Mouse (Mus musculus): ENCODE data around the gene Clstn2. TPM values are rescaled to one million over a fixed set of nuclear protein-coding genes. Genes with fewer than 3 reads are reported as not detected.

Gene Clstn2
- polyA plus RNA-seq, 1 experiment = 37.9 TPM

DNA sequence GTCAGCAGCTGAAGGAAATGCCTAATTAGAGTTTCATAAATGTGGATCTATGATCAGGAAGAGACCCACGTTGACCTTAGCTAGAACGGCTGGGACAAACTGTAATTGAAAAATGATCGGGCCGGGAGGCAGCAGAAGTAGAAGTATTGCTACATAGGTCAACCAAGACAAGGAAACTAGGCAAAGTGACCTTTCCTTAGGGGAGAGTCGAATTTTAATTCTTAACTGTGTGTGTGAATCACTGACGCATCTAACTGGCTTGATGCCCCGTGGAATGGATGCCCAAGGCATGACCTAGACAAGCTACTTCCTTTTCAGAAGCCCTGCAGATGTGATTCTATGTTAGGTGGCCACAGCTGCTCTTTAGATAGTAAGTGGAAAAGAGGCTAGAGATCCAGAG is 546.2 kb downstream of the Clstn2 start:
- TF ChIP-seq POLR2A (IDR thresholded peaks at IDR 0.05; ENCODE audit: borderline replicate concordance, insufficient read depth, low read length) (no peak), CTCF (IDR thresholded peaks at IDR 0.05; ENCODE audit: borderline replicate concordance, insufficient read depth, low read depth, low read length) (no peak)
- peaks cover 5% of the 10 kb centered on the region for H3K4me1 ChIP-seq (ENCODE audit: control insufficient read depth, insufficient read depth, low read length)

DNA sequence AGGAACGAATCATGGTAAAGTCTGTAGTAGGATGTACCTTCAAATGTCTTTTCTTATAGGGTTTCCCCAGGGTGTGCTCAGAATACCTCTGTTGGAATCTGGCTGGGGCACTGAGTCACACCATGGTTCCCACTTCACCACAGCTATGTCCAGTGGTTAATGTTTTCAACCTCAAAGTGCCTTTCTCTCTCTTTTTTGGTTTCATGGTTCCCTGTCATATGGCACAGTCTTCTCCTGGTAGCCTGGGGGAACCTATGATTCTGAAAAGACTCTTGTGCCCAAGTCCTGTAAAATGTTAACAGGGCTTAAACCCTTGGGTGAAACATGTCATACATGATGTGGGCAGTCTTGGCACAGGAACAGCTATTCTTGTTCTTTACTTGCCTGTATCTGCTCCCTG is 551.8 kb downstream of the Clstn2 start:
- H3K27me3 ChIP-seq (ENCODE audit: control insufficient read depth, insufficient read depth, low read length) = no peaks in the 10 kb centered on the region; the same call in 1 of the 2 replicates
- DNase-seq = no peak
- no peak overlapping the region for H3K4me3 ChIP-seq (replicated peaks; ENCODE audit: insufficient read depth, low read depth, low read length)
- TF ChIP-seq POLR2A (IDR thresholded peaks at IDR 0.05; ENCODE audit: borderline replicate concordance, insufficient read depth, low read length) = no peak
- no peak for TF ChIP-seq CTCF (IDR thresholded peaks at IDR 0.05; ENCODE audit: borderline replicate concordance, insufficient read depth, low read depth, low read length)
- H3K4me1 ChIP-seq (ENCODE audit: control insufficient read depth, insufficient read depth, low read length) = no peaks in the 10 kb centered on the region
- H3K27ac ChIP-seq (ENCODE audit: insufficient read depth, low read length) = no peak overlapping the region
- 31% methylated on average over 1 of the region's 1 CpGs for WGBS

More for the DNA sequence above, 546.2 kb downstream of the Clstn2 start:
- no peak overlapping the region for H3K4me3 ChIP-seq (replicated peaks; ENCODE audit: insufficient read depth, low read depth, low read length)
- DNase-seq = no peak
- H3K27me3 ChIP-seq (ENCODE audit: control insufficient read depth, insufficient read depth, low read length) = no peaks in the 10 kb centered on the region; the same call in 1 of the 2 replicates
- no peak overlapping the region for H3K27ac ChIP-seq (ENCODE audit: insufficient read depth, low read length)
- 84% methylated on average over 7 of the region's 7 CpGs for WGBS

DNA sequence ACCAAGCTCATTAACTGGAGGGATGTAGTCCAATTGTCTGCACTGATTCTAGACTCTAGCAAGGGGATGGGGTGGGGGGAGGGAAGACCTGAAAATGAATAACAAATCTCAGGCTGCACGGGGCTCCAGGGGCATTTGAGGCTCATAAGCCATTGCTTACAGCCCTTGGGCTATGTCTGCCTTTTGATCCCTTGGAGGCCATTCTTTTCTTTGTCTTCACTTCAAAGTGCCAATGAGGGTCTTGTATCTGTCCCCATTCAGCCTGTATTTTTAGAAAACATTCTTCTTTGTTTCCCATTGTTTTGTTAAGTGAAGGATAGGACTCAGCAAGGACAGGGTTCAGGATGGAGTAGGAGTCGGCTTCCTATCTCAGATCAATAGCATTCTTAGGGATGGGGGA is 556.0 kb downstream of the Clstn2 start:
- Histone ChIP-seq H3K4me3 (replicated peaks; ENCODE audit: insufficient read depth, low read depth, low read length) (no peak overlapping the region), H3K4me1 (ENCODE audit: control insufficient read depth, insufficient read depth, low read length) (no peaks in the 10 kb centered on the region), H3K27ac (ENCODE audit: insufficient read depth, low read length) (no peak overlapping the region), H3K27me3 (ENCODE audit: control insufficient read depth, insufficient read depth, low read length) (no peaks in the 10 kb centered on the region)
- WGBS = 54% methylated on average over 2 of the region's 2 CpGs
- no peak for TF ChIP-seq CTCF (IDR thresholded peaks at IDR 0.05; ENCODE audit: borderline replicate concordance, insufficient read depth, low read depth, low read length)
- TF ChIP-seq POLR2A (IDR thresholded peaks at IDR 0.05; ENCODE audit: borderline replicate concordance, insufficient read depth, low read length) = no peak
- DNase-seq = no peak

DNA sequence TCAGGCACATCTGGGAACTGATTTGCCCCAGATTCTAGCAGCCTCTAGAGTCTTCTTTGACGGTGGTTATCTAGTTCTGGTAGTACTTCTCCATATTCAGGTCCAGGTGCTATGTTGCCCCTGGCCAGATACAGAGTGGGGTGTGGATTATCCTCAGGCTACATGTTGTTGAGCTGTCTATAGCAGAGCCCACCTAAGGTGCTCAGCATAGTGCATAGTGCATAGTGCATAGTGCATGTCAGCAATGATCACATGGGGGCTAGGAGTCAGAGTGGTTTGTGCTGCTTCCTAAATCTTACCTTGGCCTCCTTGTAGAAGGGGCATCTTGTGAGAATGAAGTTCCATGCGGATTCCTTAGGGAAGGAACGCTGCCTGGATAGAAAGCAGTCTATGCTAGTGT is 556.5 kb downstream of the Clstn2 start:
- Histone ChIP-seq H3K4me3 (replicated peaks; ENCODE audit: insufficient read depth, low read depth, low read length) (no peak overlapping the region), H3K4me1 (ENCODE audit: control insufficient read depth, insufficient read depth, low read length) (no peaks in the 10 kb centered on the region), H3K27me3 (ENCODE audit: control insufficient read depth, insufficient read depth, low read length) (no peaks in the 10 kb centered on the region), H3K27ac (ENCODE audit: insufficient read depth, low read length) (no peak overlapping the region)
- TF ChIP-seq POLR2A (IDR thresholded peaks at IDR 0.05; ENCODE audit: borderline replicate concordance, insufficient read depth, low read length) = no peak
- no peak for TF ChIP-seq CTCF (IDR thresholded peaks at IDR 0.05; ENCODE audit: borderline replicate concordance, insufficient read depth, low read depth, low read length)
- WGBS = 94% methylated on average over 3 of the region's 3 CpGs
- DNase-seq = no peak

DNA sequence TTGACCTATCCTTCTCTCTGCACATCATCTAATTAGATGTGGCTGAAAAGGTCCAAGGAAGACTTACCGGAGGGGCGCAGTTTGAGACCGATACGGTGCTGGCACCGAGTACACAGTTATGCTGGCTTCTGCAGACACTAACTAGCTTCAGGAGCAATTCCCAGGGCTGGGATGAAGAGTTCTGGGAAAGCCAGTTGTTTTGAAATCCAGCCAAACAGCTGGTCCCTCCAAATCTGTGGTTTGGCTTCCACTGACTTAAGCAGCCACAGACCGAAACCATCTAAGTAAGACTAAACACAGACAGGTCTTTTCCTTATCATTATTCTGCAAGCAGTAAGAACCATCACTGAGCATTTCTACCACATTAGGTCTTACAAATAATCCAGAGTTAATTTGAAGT is 558.1 kb downstream of the Clstn2 start:
- no peak for DNase-seq
- Histone ChIP-seq H3K27ac (ENCODE audit: insufficient read depth, low read length) (no peak overlapping the region), H3K4me3 (replicated peaks; ENCODE audit: insufficient read depth, low read depth, low read length) (no peak overlapping the region), H3K4me1 (ENCODE audit: control insufficient read depth, insufficient read depth, low read length) (no peaks in the 10 kb centered on the region), H3K27me3 (ENCODE audit: control insufficient read depth, insufficient read depth, low read length) (no peaks in the 10 kb centered on the region)
- TF ChIP-seq POLR2A (IDR thresholded peaks at IDR 0.05; ENCODE audit: borderline replicate concordance, insufficient read depth, low read length) = no peak
- no peak for TF ChIP-seq CTCF (IDR thresholded peaks at IDR 0.05; ENCODE audit: borderline replicate concordance, insufficient read depth, low read depth, low read length)
- 94% methylated on average over 6 of the region's 6 CpGs for WGBS

DNA sequence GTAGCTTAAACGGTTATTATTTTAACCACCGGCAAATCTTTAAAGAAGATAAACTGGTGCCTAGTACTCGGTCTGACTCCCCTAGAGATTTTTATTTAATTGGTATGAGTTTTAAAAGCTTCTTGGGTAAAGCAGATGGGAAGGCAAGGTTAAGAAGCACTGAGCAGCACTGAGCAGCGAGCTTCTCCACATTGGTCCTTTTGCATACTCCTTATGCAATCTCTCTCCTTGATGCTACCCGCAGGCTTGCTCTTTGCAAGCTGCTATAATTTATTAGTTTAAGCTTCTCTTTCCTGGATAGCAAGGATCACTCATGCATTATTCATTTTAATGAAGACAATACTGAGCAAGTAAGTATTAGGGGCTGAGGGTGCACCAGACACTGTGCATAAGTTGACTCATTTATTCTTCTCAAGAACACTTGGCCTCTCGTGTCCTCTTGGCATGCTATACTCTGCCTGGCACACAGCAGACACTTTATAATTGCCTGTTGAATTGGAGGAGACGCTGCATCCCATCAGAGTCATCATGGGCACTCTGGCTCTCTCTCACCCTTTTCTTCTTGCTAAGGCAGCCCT is 561.9 kb downstream of the Clstn2 start:
- Histone ChIP-seq H3K4me3 (replicated peaks; ENCODE audit: insufficient read depth, low read depth, low read length) (no peak overlapping the region), H3K27ac (ENCODE audit: insufficient read depth, low read length) (no peak overlapping the region), H3K4me1 (ENCODE audit: control insufficient read depth, insufficient read depth, low read length) (no peaks in the 10 kb centered on the region), H3K27me3 (ENCODE audit: control insufficient read depth, insufficient read depth, low read length) (no peaks in the 10 kb centered on the region)
- WGBS = 67% methylated on average over 7 of the region's 7 CpGs
- TF ChIP-seq CTCF (IDR thresholded peaks at IDR 0.05; ENCODE audit: borderline replicate concordance, insufficient read depth, low read depth, low read length) (no peak), POLR2A (IDR thresholded peaks at IDR 0.05; ENCODE audit: borderline replicate concordance, insufficient read depth, low read length) (no peak)
- DNase-seq = no peak

DNA sequence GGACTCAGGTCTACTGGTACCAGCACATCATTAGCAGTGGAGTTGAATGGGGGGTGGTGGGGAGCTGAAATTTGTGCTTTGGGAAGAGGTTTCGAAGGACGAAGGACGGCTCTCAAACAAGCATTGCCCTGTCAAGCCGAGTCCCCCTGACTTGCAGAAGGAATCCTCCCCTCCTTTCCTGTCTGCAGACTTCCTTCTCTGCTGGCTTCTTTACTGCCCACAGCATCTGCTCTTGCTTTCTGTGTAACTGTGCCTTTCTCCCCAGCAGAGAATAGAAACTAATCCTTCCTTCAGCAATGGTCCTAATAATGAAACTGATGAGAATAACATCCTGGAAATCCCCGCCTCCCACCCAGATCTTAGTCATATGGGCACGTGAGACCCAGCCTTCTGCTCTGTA is 572.5 kb downstream of the Clstn2 start:
- no peak for DNase-seq
- Histone ChIP-seq H3K27me3 (ENCODE audit: control insufficient read depth, insufficient read depth, low read length) (no peaks in the 10 kb centered on the region), H3K4me3 (replicated peaks; ENCODE audit: insufficient read depth, low read depth, low read length) (no peak overlapping the region), H3K27ac (ENCODE audit: insufficient read depth, low read length) (no peak overlapping the region), H3K4me1 (ENCODE audit: control insufficient read depth, insufficient read depth, low read length) (no peaks in the 10 kb centered on the region)
- TF ChIP-seq POLR2A (IDR thresholded peaks at IDR 0.05; ENCODE audit: borderline replicate concordance, insufficient read depth, low read length) (no peak), CTCF (IDR thresholded peaks at IDR 0.05; ENCODE audit: borderline replicate concordance, insufficient read depth, low read depth, low read length) (no peak)
- 84% methylated on average over 6 of the region's 6 CpGs for WGBS

DNA sequence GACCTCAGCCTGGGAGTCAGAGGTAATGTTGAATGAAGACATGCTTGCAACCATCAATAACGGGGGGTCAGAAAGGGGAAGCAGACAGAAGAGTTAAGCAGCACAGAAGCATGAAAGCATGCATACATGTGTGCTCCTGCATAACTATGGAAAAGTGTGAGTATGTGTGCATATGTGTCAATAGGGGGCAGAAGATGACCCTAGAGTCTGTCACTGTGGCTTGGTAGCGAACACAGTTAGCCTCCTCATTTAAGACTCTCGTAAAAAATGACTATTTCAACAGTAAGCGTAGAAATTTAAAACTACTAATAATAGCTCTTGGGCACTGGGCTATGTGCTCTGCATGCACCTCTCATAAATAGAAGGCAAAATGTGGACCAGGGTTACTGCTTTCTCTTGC is 573.2 kb downstream of the Clstn2 start:
- H3K27ac ChIP-seq (ENCODE audit: insufficient read depth, low read length) = no peak overlapping the region
- DNase-seq = peak in 1 of 2 experiments; percentile 5
- no peaks in the 10 kb centered on the region for H3K4me1 ChIP-seq (ENCODE audit: control insufficient read depth, insufficient read depth, low read length)
- H3K4me3 ChIP-seq (replicated peaks; ENCODE audit: insufficient read depth, low read depth, low read length) = no peak overlapping the region
- TF ChIP-seq CTCF (IDR thresholded peaks at IDR 0.05; ENCODE audit: borderline replicate concordance, insufficient read depth, low read depth, low read length) (peak; percentile 32; the same call in 1 of the 2 replicates), POLR2A (IDR thresholded peaks at IDR 0.05; ENCODE audit: borderline replicate concordance, insufficient read depth, low read length) (no peak)
- no peaks in the 10 kb centered on the region for H3K27me3 ChIP-seq (ENCODE audit: control insufficient read depth, insufficient read depth, low read length)
- WGBS = 68% methylated on average over 4 of the region's 4 CpGs

Data from cerebellum, adult 2 months (tissue).